Comparison of ENCODE assay signal across 34 mouse cellular contexts in the genomic region with DNA sequence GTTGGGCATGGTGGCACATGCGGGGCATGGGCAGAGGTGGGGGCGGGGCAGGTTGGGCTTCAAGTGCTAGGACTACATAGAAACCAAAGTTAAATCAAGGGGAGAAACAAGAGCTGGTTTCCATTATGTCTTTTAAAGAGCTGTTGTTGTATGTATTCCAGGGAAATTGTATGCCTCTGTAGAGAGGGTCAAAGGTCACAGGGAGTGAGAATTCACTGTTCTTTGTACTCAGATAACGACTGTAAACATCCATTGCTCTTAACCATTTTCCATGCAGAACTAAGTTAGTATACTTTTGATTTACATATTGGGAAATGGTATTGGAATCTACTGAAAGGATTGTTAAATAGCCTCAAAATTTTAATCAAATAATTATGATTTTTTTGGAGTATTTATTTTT. TPM values are rescaled to one million over a fixed set of nuclear protein-coding genes. Genes with fewer than 3 reads are reported as not detected.
DNase-seq lines count a peak whose midpoint lies in the region; ATAC-seq and TF ChIP-seq lines count a peak whose summit lies in the region.
"Had no signal": no experiment of that assay in that cellular context is flagged by ENCODE, and none has a peak within 500 bp of the region (broad histone marks: within the 10 kb centered on the region; RNA-seq: fewer than 3 reads in every experiment).

No protein-coding gene starts in this region.

- DNase-seq in kidney, postnatal 0 days (ENCODE audit: low spot score), result peak; percentile 2
- no peak for DNase-seq in kidney, adult 8-10 months
- DNase-seq in embryo, embryonic 9.5 days (ENCODE audit: extremely low spot score), result peak; percentile 8
- peak; percentile 21 for DNase-seq in yolk sac, embryonic 10.5 days (ENCODE audit: low spot score)
- DNase-seq in ovary, postnatal 36 days (ENCODE audit: low spot score), result no peak
- no peak for DNase-seq in kidney, postnatal 14 days
- DNase-seq: adrenal gland, postnatal 10 days; cerebellum, adult 9-10 months; gastrocnemius, adult 2 months; gastrocnemius, postnatal 36 days; heart, adult 2 months; heart, postnatal 4 days; kidney, adult 9 months; kidney, postnatal 25 days; lung, adult 2 months; lung, postnatal 10 days; retina, postnatal 1 day; right cerebral cortex, postnatal 25 days; spleen, adult 18-20 months; thymus, adult 18-20 months; thymus, postnatal 36 days had no signal

- H3K4me3 ChIP-seq in kidney, postnatal 0 days (replicated peaks; ENCODE audit: low read depth, low read length), result no peak overlapping the region
- no peak overlapping the region for H3K4me3 ChIP-seq in intestine, postnatal 0 days (ENCODE audit: low read depth, low read length)
- H3K4me3 ChIP-seq: embryonic facial prominence, embryonic 13.5 days; forebrain, embryonic 10.5 days; forebrain, embryonic 15.5 days; gastrocnemius, adult 2 months; heart, adult 2 months; heart, embryonic 12.5 days; hindbrain, embryonic 13.5 days; limb, embryonic 10.5 days; limb, embryonic 15.5 days; midbrain, embryonic 13.5 days had no signal

- H3K9ac ChIP-seq in kidney, postnatal 0 days (ENCODE audit: low read depth, low read length), result no peak overlapping the region
- no peak overlapping the region for H3K9ac ChIP-seq in intestine, postnatal 0 days (ENCODE audit: low read depth, low read length)
- H3K9ac ChIP-seq: embryonic facial prominence, embryonic 13.5 days; forebrain, embryonic 15.5 days; heart, embryonic 12.5 days; hindbrain, embryonic 13.5 days; limb, embryonic 15.5 days; midbrain, embryonic 13.5 days had no signal

- H3K36me3 ChIP-seq in kidney, postnatal 0 days (ENCODE audit: insufficient read depth, low read length), result 0 out of 2 replicates have a peak, but pooled peaks cover 4% of the 10 kb centered on the region
- H3K36me3 ChIP-seq in intestine, postnatal 0 days (ENCODE audit: control insufficient read depth, insufficient read depth), result peaks cover 7% of the 10 kb centered on the region; the same call in 1 of the 2 replicates

- no peak for TF ChIP-seq CTCF in kidney, postnatal 0 days (IDR thresholded peaks at IDR 0.05; ENCODE audit: low read depth)
- TF ChIP-seq CTCF in intestine, postnatal 0 days (IDR thresholded peaks at IDR 0.05; ENCODE audit: low read depth), result no peak

- ATAC-seq in kidney, postnatal 0 days (replicated peaks; ENCODE audit: low FRiP score, low read depth), result no peak
- peak; percentile 64 for ATAC-seq in intestine, postnatal 0 days
- ATAC-seq: forebrain, embryonic 15.5 days; inflammation-experienced regulatory T-cells, adult 6 months; midbrain, embryonic 13.5 days; Patski had no signal

- H3K4me2 ChIP-seq in kidney, postnatal 0 days (ENCODE audit: low read length), result no peak overlapping the region
- no peak overlapping the region for H3K4me2 ChIP-seq in intestine, postnatal 0 days (replicated peaks; ENCODE audit: low read depth)
- H3K4me2 ChIP-seq: embryonic facial prominence, embryonic 13.5 days; forebrain, embryonic 15.5 days; heart, embryonic 12.5 days; hindbrain, embryonic 13.5 days; limb, embryonic 15.5 days; midbrain, embryonic 13.5 days had no signal

- no peaks in the 10 kb centered on the region for H3K27me3 ChIP-seq in kidney, postnatal 0 days (ENCODE audit: insufficient read depth, low read length)
- no peaks in the 10 kb centered on the region for H3K27me3 ChIP-seq in intestine, postnatal 0 days (replicated peaks; ENCODE audit: control insufficient read depth, insufficient read depth, low read length)
- H3K27me3 ChIP-seq: embryonic facial prominence, embryonic 13.5 days; forebrain, embryonic 15.5 days; heart, embryonic 12.5 days; hindbrain, embryonic 13.5 days; limb, embryonic 15.5 days; midbrain, embryonic 13.5 days; Patski had no signal

- 75% methylated on average over 3 of the region's 3 CpGs for WGBS in kidney, postnatal 0 days
- 66% methylated on average over 3 of the region's 3 CpGs for WGBS in intestine, postnatal 0 days

- no peaks in the 10 kb centered on the region for H3K4me1 ChIP-seq in kidney, postnatal 0 days (replicated peaks; ENCODE audit: insufficient read depth, low read length)
- no peaks in the 10 kb centered on the region for H3K4me1 ChIP-seq in intestine, postnatal 0 days (replicated peaks; ENCODE audit: control insufficient read depth, insufficient read depth, low read length)
- H3K4me1 ChIP-seq: embryonic facial prominence, embryonic 13.5 days; forebrain, embryonic 15.5 days; heart, embryonic 12.5 days; hindbrain, embryonic 13.5 days; limb, embryonic 10.5 days; limb, embryonic 15.5 days; midbrain, embryonic 13.5 days had no signal

- no peak overlapping the region for H3K27ac ChIP-seq in kidney, postnatal 0 days
- peak overlapping the region; percentile 79 for H3K27ac ChIP-seq in intestine, postnatal 0 days (ENCODE audit: low read depth, low read length)
- H3K27ac ChIP-seq: embryonic facial prominence, embryonic 13.5 days; forebrain, embryonic 10.5 days; forebrain, embryonic 15.5 days; gastrocnemius, adult 2 months; heart, adult 2 months; hindbrain, embryonic 13.5 days; limb, embryonic 10.5 days; limb, embryonic 15.5 days; macrophage; midbrain, embryonic 13.5 days had no signal

- H3K9me3 ChIP-seq in kidney, postnatal 0 days (replicated peaks; ENCODE audit: low read length), result no peaks in the 10 kb centered on the region
- no peaks in the 10 kb centered on the region for H3K9me3 ChIP-seq in intestine, postnatal 0 days (ENCODE audit: control insufficient read depth)
- H3K9me3 ChIP-seq: embryonic facial prominence, embryonic 13.5 days; forebrain, embryonic 15.5 days; G1E; hindbrain, embryonic 13.5 days; limb, embryonic 10.5 days; limb, embryonic 15.5 days; midbrain, embryonic 13.5 days had no signal

RNA-seq across cellular contexts. Expression of a gene that starts 28.2 kb away (rescaled TPM):
- polyA plus RNA-seq in kidney, postnatal 0 days (2015; fragmentation: Nextera tagmentation; extraction: Ambion mirVana), result 11.8 and 12.4 TPM in 2 replicates
- polyA plus RNA-seq in intestine, postnatal 0 days (2015; fragmentation: Nextera tagmentation; extraction: Ambion mirVana), result 6.1 and 7.4 TPM in 2 replicates

Comparison
In these comparisons a context has a peak if more than half of its experiments do, and no peak if none do; other contexts are left out.
1. DNase-seq: peak in kidney, postnatal 0 days (single experiment), embryo, embryonic 9.5 days (single experiment) and yolk sac, embryonic 10.5 days (single experiment); none in kidney, adult 8-10 months (0 of 2), ovary, postnatal 36 days (single experiment) and kidney, postnatal 14 days (single experiment).